Mouse (Mus musculus): Measurements from ENCODE around the gene Krtap1-3. TPM values are rescaled to one million over a fixed set of nuclear protein-coding genes. Genes with fewer than 3 reads are reported as not detected.
"Not testable (repeated sequence)": the region's sequence is repeated elsewhere in the genome, so short reads cannot be mapped to it uniquely, and the experiment has no call there.

The Krtap1-3 gene
- polyA plus RNA-seq (2015; fragmentation: Nextera tagmentation; extraction: Ambion mirVana): not detected in 2 replicates

DNA sequence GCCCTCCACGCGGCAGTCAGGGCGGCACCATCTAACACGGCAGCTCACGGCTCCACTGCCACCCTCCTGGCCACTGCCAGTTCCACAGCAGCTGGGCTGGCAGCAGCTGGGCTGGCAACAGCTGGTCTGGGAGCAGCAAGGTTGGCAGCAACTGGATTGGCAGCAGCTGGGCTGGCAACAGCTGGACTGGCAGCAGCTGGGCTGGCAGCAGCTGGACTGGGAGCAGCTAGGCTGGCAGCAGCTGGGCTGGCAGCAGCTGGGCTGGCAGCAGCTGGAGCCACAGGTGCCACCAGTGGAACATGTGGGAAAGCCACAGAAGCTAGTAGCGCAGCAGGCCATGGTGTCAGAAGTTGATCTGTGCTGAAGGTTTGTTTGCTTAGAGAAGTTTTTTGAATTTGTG lies at the start of gene Krtap1-3:
TSS of gene Krtap1-3 (minus strand) at position 359 of the 400 bp plus-strand sequence.
- Histone ChIP-seq H3K9ac (no peak within 1 kb of the TSS), H3K4me3 (no peak within 1 kb of the TSS), H3K27ac (replicated peaks) (no peak within 1 kb of the TSS), H3K27me3 (replicated peaks) (no peaks in the 10 kb centered on the region), H3K4me2 (no peak within 1 kb of the TSS), H3K9me3 (no peaks in the 10 kb centered on the region), H3K36me3 (no peaks in the 10 kb centered on the region), H3K4me1 (no peaks in the 10 kb centered on the region)
- WGBS: 88% methylated on average over 6 of the region's 6 CpGs
- ATAC-seq (ENCODE audit: extremely low read depth, insufficient number of reproducible peaks, low FRiP score, low TSS enrichment): no peak

DNA sequence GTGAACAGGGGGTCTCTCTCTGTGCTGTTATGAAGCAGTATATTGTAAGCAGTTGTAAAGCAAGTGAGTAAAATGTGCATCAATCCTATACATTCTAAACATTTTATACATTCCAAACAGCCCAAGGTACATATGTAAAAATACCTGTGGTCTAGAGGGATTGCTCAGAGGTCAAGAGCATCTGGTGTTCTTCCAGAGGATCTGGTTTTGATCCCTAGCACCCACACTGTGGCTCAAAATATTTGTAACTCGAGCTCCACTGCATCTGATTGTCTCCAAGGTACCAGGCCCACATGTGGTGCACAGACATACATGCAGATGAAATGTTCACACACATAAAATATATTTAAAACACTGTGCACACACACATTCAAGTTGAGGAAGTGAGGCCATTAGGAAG lies 49.8 kb upstream of the Krtap1-3 start:
- no peaks in the 10 kb centered on the region for H3K9me3 ChIP-seq
- peaks cover 3% of the 10 kb centered on the region; the same call in 1 of the 2 replicates for H3K27me3 ChIP-seq (replicated peaks)
- no peak for ATAC-seq (ENCODE audit: extremely low read depth, insufficient number of reproducible peaks, low FRiP score, low TSS enrichment)
- H3K36me3 ChIP-seq: no peaks in the 10 kb centered on the region
- no peak overlapping the region for H3K27ac ChIP-seq (replicated peaks)
- no peak overlapping the region for H3K4me2 ChIP-seq
- H3K9ac ChIP-seq: no peak overlapping the region
- H3K4me3 ChIP-seq: no peak overlapping the region
- H3K4me1 ChIP-seq: peaks cover 3% of the 10 kb centered on the region; the same call in 1 of the 2 replicates
- 13% methylated on average over 1 of the region's 1 CpGs for WGBS

GRCm38 (mm10) chr11:99637086-99637485 lies 45.9 kb upstream of the Krtap1-3 start:
- no peak for ATAC-seq (ENCODE audit: extremely low read depth, insufficient number of reproducible peaks, low FRiP score, low TSS enrichment)
- H3K9ac ChIP-seq: no peak overlapping the region
- no peaks in the 10 kb centered on the region for H3K36me3 ChIP-seq
- H3K4me2 ChIP-seq: no peak overlapping the region
- H3K4me1 ChIP-seq: peaks cover 3% of the 10 kb centered on the region; the same call in 1 of the 2 replicates
- 60% methylated on average over 1 of the region's 1 CpGs for WGBS
- H3K4me3 ChIP-seq: no peak overlapping the region
- H3K27me3 ChIP-seq (replicated peaks): no peaks in the 10 kb centered on the region; the same call in 1 of the 2 replicates
- no peaks in the 10 kb centered on the region for H3K9me3 ChIP-seq
- H3K27ac ChIP-seq (replicated peaks): no peak overlapping the region

- no peaks in the 10 kb centered on the region; the same call in 1 of the 2 replicates for H3K27me3 ChIP-seq (replicated peaks)
- no peak for ATAC-seq (ENCODE audit: extremely low read depth, insufficient number of reproducible peaks, low FRiP score, low TSS enrichment)
These were observed 43.6 kb upstream of the Krtap1-3 start, which contains the start of gene Krtap4-2 for GRCm38 (mm10) chr11:99634653-99635134. Gene Krtap4-2 (minus strand): TSS chr11:99635084.

DNA sequence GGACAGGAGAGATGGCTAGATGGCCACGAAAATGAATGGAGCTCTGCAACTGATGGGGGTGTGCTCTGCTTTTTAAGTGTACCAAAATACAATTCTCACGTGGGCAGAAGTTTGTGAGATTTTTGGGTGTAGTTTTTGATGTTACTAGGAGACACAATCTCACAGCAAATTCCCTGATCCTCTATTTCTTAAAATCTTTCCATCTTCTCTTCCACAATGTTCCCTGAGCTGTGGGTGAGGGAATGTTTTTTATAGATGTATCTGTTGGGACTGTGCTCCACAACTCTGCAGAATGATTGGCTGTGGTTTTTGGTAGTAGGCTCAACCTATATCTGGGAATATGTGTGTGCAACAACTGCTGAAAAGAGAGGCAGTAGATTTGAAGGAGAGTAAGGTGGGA lies 42.2 kb upstream of the Krtap1-3 start:
- ATAC-seq (ENCODE audit: extremely low read depth, insufficient number of reproducible peaks, low FRiP score, low TSS enrichment): no peak
- no peaks in the 10 kb centered on the region for H3K36me3 ChIP-seq
- WGBS: 62% methylated on average over 2 of the region's 2 CpGs

More at GRCm38 (mm10) chr11:99634653-99635134, 43.6 kb upstream of the Krtap1-3 start, which contains the start of gene Krtap4-2:
- Histone ChIP-seq H3K4me1 (peaks cover 3% of the 10 kb centered on the region; the same call in 1 of the 2 replicates), H3K4me2 (no peak within 1 kb of the TSS), H3K4me3 (no peak within 1 kb of the TSS), H3K9me3 (no peaks in the 10 kb centered on the region), H3K9ac (no peak within 1 kb of the TSS), H3K36me3 (no peaks in the 10 kb centered on the region), H3K27ac (replicated peaks) (no peak within 1 kb of the TSS)
- WGBS: 34% methylated on average over 8 of the region's 8 CpGs

GRCm38 (mm10) chr11:99630890-99631289 lies 39.8 kb upstream of the Krtap1-3 start:
- Histone ChIP-seq H3K27me3 (replicated peaks) (no peaks in the 10 kb centered on the region; the same call in 1 of the 2 replicates), H3K36me3 (no peaks in the 10 kb centered on the region), H3K4me3 (no peak overlapping the region), H3K27ac (replicated peaks) (no peak overlapping the region), H3K4me1 (no peaks in the 10 kb centered on the region), H3K9me3 (no peaks in the 10 kb centered on the region), H3K4me2 (no peak overlapping the region), H3K9ac (no peak overlapping the region)
- ATAC-seq (ENCODE audit: extremely low read depth, insufficient number of reproducible peaks, low FRiP score, low TSS enrichment): no peak
- WGBS: 61% methylated on average over 3 of the region's 3 CpGs

More for the DNA sequence above, 42.2 kb upstream of the Krtap1-3 start:
- Histone ChIP-seq H3K27me3 (replicated peaks) (no peaks in the 10 kb centered on the region; the same call in 1 of the 2 replicates), H3K4me2 (no peak overlapping the region), H3K4me1 (peaks cover 3% of the 10 kb centered on the region; the same call in 1 of the 2 replicates), H3K4me3 (no peak overlapping the region), H3K9me3 (no peaks in the 10 kb centered on the region), H3K27ac (replicated peaks) (no peak overlapping the region), H3K9ac (no peak overlapping the region)

GRCm38 (mm10) chr11:99628138-99628537 lies 37.0 kb upstream of the Krtap1-3 start, which contains the start of gene Krtap4-1:
Gene Krtap4-1 (minus strand): TSS chr11:99628238.
- Histone ChIP-seq H3K27ac (replicated peaks) (no peak within 1 kb of the TSS), H3K4me3 (no peak within 1 kb of the TSS), H3K4me1 (no peaks in the 10 kb centered on the region), H3K27me3 (replicated peaks) (no peaks in the 10 kb centered on the region), H3K4me2 (no peak within 1 kb of the TSS), H3K9me3 (no peaks in the 10 kb centered on the region), H3K9ac (no peak within 1 kb of the TSS), H3K36me3 (no peaks in the 10 kb centered on the region)
- ATAC-seq (ENCODE audit: extremely low read depth, insufficient number of reproducible peaks, low FRiP score, low TSS enrichment): no peak
- 68% methylated on average over 4 of the region's 4 CpGs for WGBS

- Histone ChIP-seq H3K4me2 (no peak within 1 kb of the TSS), H3K4me3 (no peak within 1 kb of the TSS), H3K9ac (no peak within 1 kb of the TSS), H3K27me3 (replicated peaks) (no peaks in the 10 kb centered on the region), H3K9me3 (no peaks in the 10 kb centered on the region), H3K27ac (replicated peaks) (no peak within 1 kb of the TSS), H3K4me1 (no peaks in the 10 kb centered on the region), H3K36me3 (no peaks in the 10 kb centered on the region)
- WGBS: 76% methylated on average over 2 of the region's 2 CpGs
- ATAC-seq (ENCODE audit: extremely low read depth, insufficient number of reproducible peaks, low FRiP score, low TSS enrichment): no peak
These were observed 29.2 kb upstream of the Krtap1-3 start, which contains the start of gene Gm11562 for GRCm38 (mm10) chr11:99620335-99620734. Gene Gm11562 (minus strand): TSS chr11:99620435.

- H3K4me1 ChIP-seq: no peaks in the 10 kb centered on the region
- 61% methylated on average over 3 of the region's 3 CpGs for WGBS
- H3K36me3 ChIP-seq: no peaks in the 10 kb centered on the region
- H3K4me2 ChIP-seq: no peak within 1 kb of the TSS
- no peak within 1 kb of the TSS for H3K4me3 ChIP-seq
- no peaks in the 10 kb centered on the region for H3K9me3 ChIP-seq
- H3K27ac ChIP-seq (replicated peaks): no peak within 1 kb of the TSS
- H3K27me3 ChIP-seq (replicated peaks): no peaks in the 10 kb centered on the region
- no peak for ATAC-seq (ENCODE audit: extremely low read depth, insufficient number of reproducible peaks, low FRiP score, low TSS enrichment)
- H3K9ac ChIP-seq: no peak within 1 kb of the TSS
These were observed 23.7 kb upstream of the Krtap1-3 start, which contains the start of gene Krtap2-4 for GRCm38 (mm10) chr11:99614796-99615363. Gene Krtap2-4 (minus strand): TSS chr11:99614846.

- not testable (repeated sequence) for H3K9ac ChIP-seq; H3K27ac ChIP-seq (replicated peaks); H3K4me3 ChIP-seq; H3K27me3 ChIP-seq (replicated peaks); H3K9me3 ChIP-seq; H3K4me1 ChIP-seq; H3K36me3 ChIP-seq; ATAC-seq (ENCODE audit: extremely low read depth, insufficient number of reproducible peaks, low FRiP score, low TSS enrichment); H3K4me2 ChIP-seq
- WGBS: 55% methylated on average over 1 of the region's 2 CpGs
These were observed 18.9 kb upstream of the Krtap1-3 start, which contains the start of gene Gm11937 for GRCm38 (mm10) chr11:99610089-99610488. Gene Gm11937 (minus strand): TSS chr11:99610189.

- H3K4me2 ChIP-seq: no peak overlapping the region
- no peak overlapping the region for H3K27ac ChIP-seq (replicated peaks)
- no peaks in the 10 kb centered on the region for H3K36me3 ChIP-seq
- 52% methylated on average over 1 of the region's 1 CpGs for WGBS
- H3K9ac ChIP-seq: no peak overlapping the region
- no peak for ATAC-seq (ENCODE audit: extremely low read depth, insufficient number of reproducible peaks, low FRiP score, low TSS enrichment)
- no peak overlapping the region for H3K4me3 ChIP-seq
- H3K27me3 ChIP-seq (replicated peaks): peaks cover 10% of the 10 kb centered on the region; the same call in 1 of the 2 replicates
- H3K4me1 ChIP-seq: no peaks in the 10 kb centered on the region
- H3K9me3 ChIP-seq: no peaks in the 10 kb centered on the region
These were observed 18.0 kb upstream of the Krtap1-3 start for GRCm38 (mm10) chr11:99609126-99609525.

Data from heart, embryonic 13.5 days (tissue).